Mouse (Mus musculus): ENCODE data around the gene Ccm2l. TPM values are rescaled to one million over a fixed set of nuclear protein-coding genes. Genes with fewer than 3 reads are reported as not detected.

The Ccm2l gene
- total RNA-seq, 1 experiment: 1.9 TPM

GRCm38 (mm10) chr2:153036690-153037089, 29.1 kb upstream of the Ccm2l start:
- no peak overlapping the region for H3K4me3 ChIP-seq (ENCODE audit: insufficient read depth in 1 of 2, low read depth in 1 of 2, low read length in 2 of 2, poor library complexity in 1 of 2, severe bottlenecking in 1 of 2)
- no peaks in the 10 kb centered on the region for H3K36me3 ChIP-seq (ENCODE audit: control insufficient read depth, insufficient read depth, low read length, poor library complexity, severe bottlenecking)
- H3K27ac ChIP-seq (ENCODE audit: insufficient read depth, low read depth, low read length, poor library complexity, severe bottlenecking): no peak overlapping the region
- no peak for DNase-seq (ENCODE audit: low read depth, low spot score)
- H3K4me1 ChIP-seq (ENCODE audit: control insufficient read depth in 2 of 2, insufficient read depth in 2 of 2, low read length in 2 of 2, poor library complexity in 1 of 2): peaks cover 0 to 3% of the 10 kb centered on the region in 2 experiments; a peak in 1 of 4 replicates
- TF ChIP-seq ZC3H11A (IDR thresholded peaks at IDR 0.05; ENCODE audit: borderline replicate concordance, low read depth, low read length) (no peak), HCFC1 (IDR thresholded peaks at IDR 0.05; ENCODE audit: borderline replicate concordance, insufficient read depth, low read length) (no peak), ZNF384 (IDR thresholded peaks at IDR 0.05; ENCODE audit: low read depth, low read length) (no peak), CHD2 (IDR thresholded peaks at IDR 0.05; ENCODE audit: low read depth, low read length) (no peak), MAFK (IDR thresholded peaks at IDR 0.05; ENCODE audit: insufficient read depth, low read depth, low read length) (no peak)
- in situ Hi-C loops (cut with MboI; ENCODE audit: low sequenced_read_pairs in 2 of 2, unreplicated experiment in 2 of 2): no loop called here
- H3K9me3 ChIP-seq (ENCODE audit: control insufficient read depth, insufficient read depth, low read depth, low read length): no peaks in the 10 kb centered on the region
- no peak overlapping the region for H3K9ac ChIP-seq (ENCODE audit: insufficient read depth, low read depth, low read length, poor library complexity, severe bottlenecking)

DNA sequence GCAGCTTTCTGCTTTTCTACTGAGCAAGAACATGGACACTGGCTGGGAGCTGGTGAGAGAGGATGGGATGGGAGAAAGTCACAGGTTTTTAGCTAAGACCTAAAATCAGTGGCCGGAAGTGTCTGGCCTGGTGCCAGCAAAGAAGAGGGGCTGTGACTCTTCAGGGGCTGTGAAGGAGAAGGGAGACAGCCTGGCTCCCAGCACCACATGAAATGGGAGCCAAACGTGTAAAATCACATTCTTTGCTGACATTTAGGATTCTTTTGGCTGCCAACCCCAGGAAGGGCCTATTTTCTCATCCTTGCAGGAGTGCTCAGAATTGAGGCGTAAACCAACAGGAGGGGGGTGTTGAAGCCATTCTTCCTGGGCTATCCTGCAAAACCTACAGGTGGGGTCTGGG, 21.9 kb upstream of the Ccm2l start:
- Histone ChIP-seq H3K9me3 (ENCODE audit: control insufficient read depth, insufficient read depth, low read depth, low read length) (no peaks in the 10 kb centered on the region), H3K9ac (ENCODE audit: insufficient read depth, low read depth, low read length, poor library complexity, severe bottlenecking) (no peak overlapping the region), H3K27ac (ENCODE audit: insufficient read depth, low read depth, low read length, poor library complexity, severe bottlenecking) (no peak overlapping the region), H3K4me3 (ENCODE audit: insufficient read depth in 1 of 2, low read depth in 1 of 2, low read length in 2 of 2, poor library complexity in 1 of 2, severe bottlenecking in 1 of 2) (no peak overlapping the region), H3K4me1 (ENCODE audit: control insufficient read depth in 2 of 2, insufficient read depth in 2 of 2, low read length in 2 of 2, poor library complexity in 1 of 2) (0 out of 4 replicates have a peak, but pooled peaks cover 0 to 2% of the 10 kb centered on the region in 2 experiments), H3K36me3 (ENCODE audit: control insufficient read depth, insufficient read depth, low read length, poor library complexity, severe bottlenecking) (no peaks in the 10 kb centered on the region)
- no peak for DNase-seq (ENCODE audit: low read depth, low spot score)
- in situ Hi-C loops (cut with MboI; ENCODE audit: low sequenced_read_pairs in 2 of 2, unreplicated experiment in 2 of 2): no loop called here
- TF ChIP-seq ZNF384 (IDR thresholded peaks at IDR 0.05; ENCODE audit: low read depth, low read length) (no peak), ZC3H11A (IDR thresholded peaks at IDR 0.05; ENCODE audit: borderline replicate concordance, low read depth, low read length) (no peak), HCFC1 (IDR thresholded peaks at IDR 0.05; ENCODE audit: borderline replicate concordance, insufficient read depth, low read length) (no peak), MAFK (IDR thresholded peaks at IDR 0.05; ENCODE audit: insufficient read depth, low read depth, low read length) (no peak), CHD2 (IDR thresholded peaks at IDR 0.05; ENCODE audit: low read depth, low read length) (no peak)

- H3K4me3 ChIP-seq (ENCODE audit: insufficient read depth in 1 of 2, low read depth in 1 of 2, low read length in 2 of 2, poor library complexity in 1 of 2, severe bottlenecking in 1 of 2): no peak overlapping the region
- in situ Hi-C loops (cut with MboI; ENCODE audit: low sequenced_read_pairs in 2 of 2, unreplicated experiment in 2 of 2): no loop called here
- H3K9ac ChIP-seq (ENCODE audit: insufficient read depth, low read depth, low read length, poor library complexity, severe bottlenecking): no peak overlapping the region
- no peak for DNase-seq (ENCODE audit: low read depth, low spot score)
- no peaks in the 10 kb centered on the region for H3K36me3 ChIP-seq (ENCODE audit: control insufficient read depth, insufficient read depth, low read length, poor library complexity, severe bottlenecking)
- TF ChIP-seq HCFC1 (IDR thresholded peaks at IDR 0.05; ENCODE audit: borderline replicate concordance, insufficient read depth, low read length) (no peak), CHD2 (IDR thresholded peaks at IDR 0.05; ENCODE audit: low read depth, low read length) (no peak), ZNF384 (IDR thresholded peaks at IDR 0.05; ENCODE audit: low read depth, low read length) (no peak), MAFK (IDR thresholded peaks at IDR 0.05; ENCODE audit: insufficient read depth, low read depth, low read length) (no peak), ZC3H11A (IDR thresholded peaks at IDR 0.05; ENCODE audit: borderline replicate concordance, low read depth, low read length) (no peak)
- no peaks in the 10 kb centered on the region for H3K9me3 ChIP-seq (ENCODE audit: control insufficient read depth, insufficient read depth, low read depth, low read length)
- H3K27ac ChIP-seq (ENCODE audit: insufficient read depth, low read depth, low read length, poor library complexity, severe bottlenecking): no peak overlapping the region
- H3K4me1 ChIP-seq (ENCODE audit: control insufficient read depth in 2 of 2, insufficient read depth in 2 of 2, low read length in 2 of 2, poor library complexity in 1 of 2): peaks cover 0 to 2% of the 10 kb centered on the region in 2 experiments; a peak in 1 of 4 replicates
These were observed 19.9 kb upstream of the Ccm2l start for GRCm38 (mm10) chr2:153045884-153046299.

- no peak for TF ChIP-seq ZC3H11A (IDR thresholded peaks at IDR 0.05; ENCODE audit: borderline replicate concordance, low read depth, low read length)
- no peak for TF ChIP-seq HCFC1 (IDR thresholded peaks at IDR 0.05; ENCODE audit: borderline replicate concordance, insufficient read depth, low read length)
- H3K4me3 ChIP-seq (ENCODE audit: insufficient read depth in 1 of 2, low read depth in 1 of 2, low read length in 2 of 2, poor library complexity in 1 of 2, severe bottlenecking in 1 of 2): no peak overlapping the region
- H3K36me3 ChIP-seq (ENCODE audit: control insufficient read depth, insufficient read depth, low read length, poor library complexity, severe bottlenecking): no peaks in the 10 kb centered on the region
- no peak overlapping the region for H3K27ac ChIP-seq (ENCODE audit: insufficient read depth, low read depth, low read length, poor library complexity, severe bottlenecking)
- peak; percentile 66 for DNase-seq (ENCODE audit: low read depth, low spot score)
- H3K9me3 ChIP-seq (ENCODE audit: control insufficient read depth, insufficient read depth, low read depth, low read length): no peaks in the 10 kb centered on the region
- H3K4me1 ChIP-seq (ENCODE audit: control insufficient read depth in 2 of 2, insufficient read depth in 2 of 2, low read length in 2 of 2, poor library complexity in 1 of 2): peaks cover 0 to 6% of the 10 kb centered on the region in 2 experiments; a peak in 1 of 4 replicates
- in situ Hi-C loops (cut with MboI; ENCODE audit: low sequenced_read_pairs in 2 of 2, unreplicated experiment in 2 of 2): no loop called here
- no peak overlapping the region for H3K9ac ChIP-seq (ENCODE audit: insufficient read depth, low read depth, low read length, poor library complexity, severe bottlenecking)
These were observed 17.8 kb upstream of the Ccm2l start for GRCm38 (mm10) chr2:153047828-153048465.

Measured in ES-E14 (cell line).